Mouse (Mus musculus): ENCODE data around the gene Fam205c.
"Not testable (repeated sequence)": the region's sequence is repeated elsewhere in the genome, so short reads cannot be mapped to it uniquely, and the experiment has no call there.

Gene Fam205c

GRCm38 (mm10) chr4:42877657-42878056 lies 3.6 kb upstream of the Fam205c start:
- no peak for DNase-seq (ENCODE audit: low read depth, low spot score)

GRCm38 (mm10) chr4:42876586-42877291 lies 2.7 kb upstream of the Fam205c start:
- peak; percentile 63 for DNase-seq (ENCODE audit: low read depth, low spot score)

DNA sequence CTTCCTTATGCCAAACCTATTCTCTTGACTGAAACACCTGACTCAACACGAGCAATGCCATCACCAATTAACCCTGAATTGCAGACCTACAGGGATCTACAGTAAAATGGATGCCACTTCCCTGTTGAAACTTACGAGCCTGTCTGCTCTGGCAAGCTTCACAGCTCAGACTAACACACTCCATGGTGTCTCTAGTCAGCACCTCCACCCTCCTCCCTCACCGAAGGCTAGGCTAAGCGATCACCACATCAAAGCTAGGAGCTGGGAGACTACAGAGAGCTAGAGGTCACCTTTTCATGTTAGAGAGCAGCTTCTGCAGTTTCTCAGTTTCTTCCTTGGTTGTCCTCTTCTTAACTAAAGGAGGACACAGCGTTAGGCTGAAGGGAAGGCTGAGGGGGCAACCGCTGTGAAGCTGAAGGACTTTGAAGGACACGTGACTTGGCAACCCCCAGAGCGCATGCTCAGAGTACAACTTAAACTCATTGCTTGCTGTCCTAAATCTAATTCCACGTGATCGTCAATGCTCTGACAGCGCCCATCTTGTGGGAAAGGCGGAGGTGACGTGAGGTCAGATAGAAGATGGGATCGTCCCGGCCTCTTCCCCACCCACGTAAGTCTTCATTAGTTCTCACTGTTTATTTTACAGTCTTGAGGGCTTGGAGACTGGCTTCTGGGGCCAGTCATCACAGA lies 1.1 kb downstream of the Fam205c start:
- DNase-seq (ENCODE audit: low read depth, low spot score) = no peak

DNA sequence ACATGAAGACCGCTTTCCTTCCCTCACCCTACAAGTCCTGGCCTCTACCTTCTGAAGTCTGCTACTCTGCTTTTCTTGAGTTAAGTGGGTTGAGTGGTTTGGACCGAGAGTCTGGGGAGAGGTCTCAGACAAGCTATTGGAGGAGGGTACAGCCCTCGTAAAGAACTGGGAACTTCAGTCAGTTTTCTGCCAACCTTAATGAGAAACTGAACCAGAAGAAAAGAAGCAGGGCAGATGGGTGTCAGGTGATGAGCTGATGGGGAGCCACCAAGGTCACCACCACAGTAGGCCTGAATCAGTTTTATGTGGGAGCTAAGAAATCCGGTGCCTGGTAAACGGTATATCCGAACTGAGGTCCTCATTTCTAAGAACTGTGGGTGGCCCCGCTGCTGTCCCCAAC lies 1.9 kb downstream of the Fam205c start:
- DNase-seq (ENCODE audit: low read depth, low spot score) = no peak

DNA sequence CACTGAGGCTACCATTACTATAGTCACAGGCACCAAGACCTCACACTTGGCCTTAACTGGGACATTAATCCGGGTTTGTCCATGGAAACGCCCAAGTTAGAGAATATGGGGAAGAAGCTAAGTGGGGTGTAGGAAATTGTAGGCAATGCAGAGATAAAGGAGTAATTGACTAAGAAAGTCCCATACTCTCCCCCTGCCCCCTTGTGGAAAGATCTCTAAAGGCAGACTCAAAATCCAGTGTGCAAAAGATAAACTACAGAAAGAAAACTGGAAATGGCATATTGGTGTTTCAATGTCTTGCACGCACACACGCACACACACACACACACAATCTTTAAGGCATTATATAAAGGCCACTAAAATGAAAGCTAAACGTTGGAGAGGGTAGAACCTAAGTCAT lies 3.3 kb downstream of the Fam205c start:
- DNase-seq (ENCODE audit: low read depth, low spot score) = no peak

DNA sequence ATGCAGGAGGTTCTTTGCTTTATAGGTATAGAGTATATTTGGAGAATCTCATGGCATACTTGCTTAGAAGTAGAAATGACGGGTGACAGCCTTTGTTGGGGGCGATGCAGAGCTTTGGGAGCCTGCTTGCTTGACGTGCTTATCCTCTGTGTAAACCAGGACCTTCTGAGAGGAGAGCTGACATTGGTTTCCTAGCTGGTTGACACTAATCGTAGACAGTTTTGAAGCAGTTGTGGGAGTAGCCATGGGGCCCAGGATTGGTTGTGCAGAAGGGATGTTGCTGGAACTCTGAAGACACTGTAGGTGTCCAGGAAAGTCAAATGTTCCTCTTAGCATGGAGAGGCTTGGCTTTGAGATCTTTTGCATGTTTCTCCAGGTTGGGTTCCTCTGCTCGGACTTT lies 5.8 kb downstream of the Fam205c start:
- no peak for DNase-seq (ENCODE audit: low read depth, low spot score)

GRCm38 (mm10) chr4:42867390-42867789 lies 6.6 kb downstream of the Fam205c start:
- no peak for DNase-seq (ENCODE audit: low read depth, low spot score)

DNA sequence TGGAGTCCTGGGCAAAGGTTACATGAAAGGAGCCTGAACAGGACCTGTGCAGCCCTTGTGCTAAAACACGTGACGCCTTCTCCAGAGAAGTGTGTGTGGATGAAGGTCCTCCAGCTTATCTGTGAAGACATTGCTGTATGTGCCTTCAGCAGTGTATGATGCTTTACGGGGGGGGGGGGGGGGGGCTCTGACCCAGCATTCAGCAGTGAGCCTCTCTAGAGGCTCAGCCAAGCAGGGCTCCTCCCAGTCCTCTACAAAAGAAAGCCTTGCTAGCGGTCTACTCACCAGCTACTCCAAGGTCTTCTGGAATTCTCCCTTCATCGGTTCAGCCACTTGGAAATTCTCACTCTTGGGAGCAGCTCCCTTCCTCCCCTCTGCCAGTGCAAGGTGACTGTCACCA lies 10.5 kb downstream of the Fam205c start:
- DNase-seq (ENCODE audit: low read depth, low spot score) = not testable (repeated sequence)

GRCm38 (mm10) chr4:42860483-42860882 lies 13.6 kb downstream of the Fam205c start:
- DNase-seq (ENCODE audit: low read depth, low spot score) = not testable (repeated sequence)

GRCm38 (mm10) chr4:42856671-42857070 lies 17.4 kb downstream of the Fam205c start, which contains the start of gene Gm12394:
Gene Gm12394 (minus strand): TSS chr4:42856771.
- not testable (repeated sequence) for DNase-seq (ENCODE audit: low read depth, low spot score)

GRCm38 (mm10) chr4:42853788-42854187 lies 20.2 kb downstream of the Fam205c start, which contains the start of gene Fam205a1:
Gene Fam205a1 (minus strand): TSS chr4:42853888.
- DNase-seq (ENCODE audit: low read depth, low spot score) = not testable (repeated sequence)

Measured in retina, adult 2 months (tissue).